Mouse (Mus musculus): ENCODE measurements around the gene Dcun1d4. TPM values are rescaled to one million over a fixed set of nuclear protein-coding genes. Genes with fewer than 3 reads are reported as not detected.

The Dcun1d4 gene
- polyA plus RNA-seq, 1 experiment from 2014 or later = 22.6 TPM

DNA sequence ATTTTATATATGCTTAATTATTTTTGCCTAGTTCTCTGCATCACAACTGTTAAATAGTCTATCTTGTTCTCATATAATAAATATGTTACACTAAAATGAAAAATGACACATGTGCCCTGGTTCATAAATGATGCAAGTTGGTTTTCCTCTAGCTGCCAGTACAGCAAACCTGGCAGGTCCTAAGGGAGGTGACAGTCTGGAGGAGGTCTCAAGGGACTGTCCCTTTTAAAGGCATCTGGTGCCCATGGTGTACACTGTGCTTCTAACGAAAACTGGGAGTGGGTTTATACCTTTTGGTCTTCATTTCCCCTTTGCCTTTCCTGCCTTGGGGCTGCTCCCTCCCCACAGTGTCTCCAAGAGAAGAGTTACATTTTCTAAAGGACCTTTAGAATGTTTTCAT is 51.4 kb downstream of the Dcun1d4 start:
- H3K4me3 ChIP-seq (ENCODE audit: low read depth, low read length) = no peak overlapping the region
- H3K4me1 ChIP-seq (ENCODE audit: control insufficient read depth, insufficient read depth, low read length) = no peaks in the 10 kb centered on the region
- H3K9ac ChIP-seq (ENCODE audit: low read depth, low read length) = no peak overlapping the region
- no peaks in the 10 kb centered on the region for H3K9me3 ChIP-seq (replicated peaks; ENCODE audit: control insufficient read depth, low read length)
- 0 out of 2 replicates have a peak, but pooled peaks cover 2% of the 10 kb centered on the region for H3K36me3 ChIP-seq (ENCODE audit: control insufficient read depth, insufficient read depth, low read length)
- H3K4me2 ChIP-seq = no peak overlapping the region
- no peaks in the 10 kb centered on the region for H3K27me3 ChIP-seq (ENCODE audit: control insufficient read depth, insufficient read depth, low read length)
- ATAC-seq (replicated peaks; ENCODE audit: insufficient number of reproducible peaks, low FRiP score, low TSS enrichment) = no peak
- H3K27ac ChIP-seq (ENCODE audit: low read depth, low read length) = no peak overlapping the region
- WGBS (ENCODE audit: insufficient replicate concordance) = 74% methylated on average over 1 of the region's 1 CpGs

DNA sequence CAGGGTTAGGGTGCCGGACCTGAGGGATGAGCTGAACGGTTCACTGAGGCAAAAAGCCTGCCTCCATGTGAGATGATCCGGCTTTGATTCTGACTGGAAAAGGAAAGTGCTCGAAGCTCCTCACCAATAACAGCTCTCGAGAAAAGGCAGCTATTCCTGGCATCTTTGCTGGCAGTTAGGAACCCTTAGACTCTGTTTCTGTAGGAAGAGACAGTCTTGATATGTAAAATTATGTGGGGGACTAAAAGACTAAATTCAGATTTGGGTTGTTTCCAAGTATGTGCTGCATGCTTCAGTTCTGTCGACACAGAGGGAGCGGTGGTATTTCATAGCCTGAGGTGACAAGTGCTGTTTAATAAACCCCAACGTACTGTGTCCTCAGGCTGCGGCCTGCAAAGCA is 52.1 kb downstream of the Dcun1d4 start:
- ATAC-seq (replicated peaks; ENCODE audit: insufficient number of reproducible peaks, low FRiP score, low TSS enrichment) = no peak
- H3K4me3 ChIP-seq (ENCODE audit: low read depth, low read length) = no peak overlapping the region
- H3K4me1 ChIP-seq (ENCODE audit: control insufficient read depth, insufficient read depth, low read length) = no peaks in the 10 kb centered on the region
- H3K27me3 ChIP-seq (ENCODE audit: control insufficient read depth, insufficient read depth, low read length) = no peaks in the 10 kb centered on the region
- no peaks in the 10 kb centered on the region for H3K9me3 ChIP-seq (replicated peaks; ENCODE audit: control insufficient read depth, low read length)
- H3K27ac ChIP-seq (ENCODE audit: low read depth, low read length) = no peak overlapping the region
- 81% methylated on average over 9 of the region's 9 CpGs for WGBS (ENCODE audit: insufficient replicate concordance)
- H3K36me3 ChIP-seq (ENCODE audit: control insufficient read depth, insufficient read depth, low read length) = 0 out of 2 replicates have a peak, but pooled peaks cover 2% of the 10 kb centered on the region
- H3K9ac ChIP-seq (ENCODE audit: low read depth, low read length) = no peak overlapping the region
- no peak overlapping the region for H3K4me2 ChIP-seq

DNA sequence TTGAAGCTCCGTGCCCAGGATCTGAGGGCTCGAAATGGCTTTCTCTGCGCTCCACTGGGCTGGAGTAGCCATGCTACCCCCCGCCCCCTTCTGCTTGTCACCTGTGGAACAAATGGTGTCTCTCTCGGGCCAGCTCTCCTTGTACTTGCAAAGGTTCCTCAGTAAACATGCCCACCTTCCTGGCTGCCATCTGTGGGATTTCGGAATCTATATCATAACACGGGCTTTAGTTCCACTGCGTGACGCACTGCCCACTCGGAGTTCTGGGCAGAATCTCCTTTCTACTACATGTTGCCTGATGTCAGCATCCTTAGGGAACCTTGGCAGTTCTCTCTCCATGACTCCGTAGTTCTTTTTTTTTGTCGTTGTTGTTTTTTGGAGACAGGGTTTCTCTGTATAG is 56.9 kb downstream of the Dcun1d4 start:
- no peak overlapping the region for H3K4me2 ChIP-seq
- H3K4me3 ChIP-seq (ENCODE audit: low read depth, low read length) = no peak overlapping the region
- H3K9me3 ChIP-seq (replicated peaks; ENCODE audit: control insufficient read depth, low read length) = no peaks in the 10 kb centered on the region
- H3K36me3 ChIP-seq (ENCODE audit: control insufficient read depth, insufficient read depth, low read length) = 0 out of 2 replicates have a peak, but pooled peaks cover 2% of the 10 kb centered on the region
- no peak for ATAC-seq (replicated peaks; ENCODE audit: insufficient number of reproducible peaks, low FRiP score, low TSS enrichment)
- H3K9ac ChIP-seq (ENCODE audit: low read depth, low read length) = no peak overlapping the region
- WGBS (ENCODE audit: insufficient replicate concordance) = 88% methylated on average over 12 of the region's 12 CpGs
- H3K4me1 ChIP-seq (ENCODE audit: control insufficient read depth, insufficient read depth, low read length) = no peaks in the 10 kb centered on the region
- H3K27me3 ChIP-seq (ENCODE audit: control insufficient read depth, insufficient read depth, low read length) = no peaks in the 10 kb centered on the region
- no peak overlapping the region for H3K27ac ChIP-seq (ENCODE audit: low read depth, low read length)

DNA sequence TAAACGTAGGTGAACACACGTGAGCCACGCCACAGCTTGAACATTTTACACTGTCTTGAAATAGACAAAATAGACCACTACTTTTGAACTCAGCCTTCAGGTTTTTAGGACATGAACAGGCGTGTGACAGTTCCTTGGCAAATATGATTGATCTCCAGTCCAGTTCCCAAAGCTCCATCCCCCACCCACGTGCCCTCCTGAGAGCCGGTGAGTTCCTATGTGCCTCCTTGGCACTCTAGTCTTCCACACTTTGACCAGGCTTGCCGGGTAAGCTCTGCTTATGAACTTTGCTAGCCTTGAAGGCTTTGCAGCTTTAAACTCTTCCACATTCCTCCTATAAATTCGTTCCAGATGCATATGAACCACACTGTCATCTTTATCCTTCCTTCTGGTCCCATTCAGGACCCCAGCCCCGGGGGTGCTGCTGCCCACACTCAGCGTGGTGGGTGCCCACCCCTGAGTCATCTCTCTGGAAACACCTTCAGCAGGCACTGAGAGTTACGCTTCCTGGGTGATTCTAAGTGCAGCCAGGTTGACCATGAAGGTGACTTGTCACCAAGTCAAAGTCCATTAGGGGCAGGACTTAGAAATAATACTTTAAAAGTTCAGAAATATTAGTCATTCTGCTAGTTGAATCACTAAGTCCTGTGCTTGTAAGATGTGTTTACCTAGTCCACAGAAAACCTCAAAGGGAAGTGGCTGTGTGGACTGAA is 57.9 kb downstream of the Dcun1d4 start:
- no peak overlapping the region for H3K4me3 ChIP-seq (ENCODE audit: low read depth, low read length)

DNA sequence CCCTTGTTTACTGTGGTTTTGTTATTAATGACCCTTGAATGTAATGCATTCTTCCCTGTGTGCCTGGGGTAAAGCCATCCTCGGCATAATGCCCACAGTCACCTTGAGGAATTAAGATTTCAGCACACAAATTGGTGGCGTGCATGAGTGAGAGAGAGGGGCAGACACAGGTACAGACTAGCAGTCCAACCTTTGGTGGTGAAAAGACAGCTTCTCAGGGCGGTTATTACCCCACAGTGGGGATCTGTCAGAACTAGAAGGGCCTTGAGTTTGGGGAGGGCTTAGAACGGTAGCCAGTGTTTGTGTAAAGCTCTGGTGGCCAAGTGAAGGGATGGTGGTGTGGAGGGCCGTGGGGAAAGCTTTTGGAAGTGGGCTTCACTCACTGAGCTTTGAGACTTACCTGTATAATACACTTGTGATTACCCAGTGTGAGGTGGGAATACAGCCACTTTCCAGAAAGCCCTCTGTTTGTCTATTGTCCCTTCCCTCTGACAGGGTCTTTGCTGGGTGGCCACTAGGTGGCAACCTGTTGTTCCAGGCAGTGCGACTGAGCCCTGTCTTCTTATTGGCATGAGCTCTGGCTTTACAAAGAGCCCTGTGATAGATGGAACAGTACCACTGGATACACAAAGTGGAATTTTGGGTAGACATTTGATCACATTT is 59.2 kb downstream of the Dcun1d4 start:
- H3K4me3 ChIP-seq (ENCODE audit: low read depth, low read length) = no peak overlapping the region
- no peaks in the 10 kb centered on the region for H3K27me3 ChIP-seq (ENCODE audit: control insufficient read depth, insufficient read depth, low read length)
- H3K9ac ChIP-seq (ENCODE audit: low read depth, low read length) = no peak overlapping the region
- H3K9me3 ChIP-seq (replicated peaks; ENCODE audit: control insufficient read depth, low read length) = no peaks in the 10 kb centered on the region
- H3K4me2 ChIP-seq = no peak overlapping the region
- WGBS (ENCODE audit: insufficient replicate concordance) = 62% methylated on average over 6 of the region's 6 CpGs
- H3K36me3 ChIP-seq (ENCODE audit: control insufficient read depth, insufficient read depth, low read length) = 0 out of 2 replicates have a peak, but pooled peaks cover 2% of the 10 kb centered on the region
- ATAC-seq (replicated peaks; ENCODE audit: insufficient number of reproducible peaks, low FRiP score, low TSS enrichment) = no peak
- H3K4me1 ChIP-seq (ENCODE audit: control insufficient read depth, insufficient read depth, low read length) = no peaks in the 10 kb centered on the region
- H3K27ac ChIP-seq (ENCODE audit: low read depth, low read length) = no peak overlapping the region

More for the DNA sequence above, 57.9 kb downstream of the Dcun1d4 start:
- no peak overlapping the region for H3K9ac ChIP-seq (ENCODE audit: low read depth, low read length)
- no peaks in the 10 kb centered on the region for H3K9me3 ChIP-seq (replicated peaks; ENCODE audit: control insufficient read depth, low read length)
- H3K4me2 ChIP-seq = no peak overlapping the region
- 0 out of 2 replicates have a peak, but pooled peaks cover 2% of the 10 kb centered on the region for H3K36me3 ChIP-seq (ENCODE audit: control insufficient read depth, insufficient read depth, low read length)
- no peak for ATAC-seq (replicated peaks; ENCODE audit: insufficient number of reproducible peaks, low FRiP score, low TSS enrichment)
- no peaks in the 10 kb centered on the region for H3K27me3 ChIP-seq (ENCODE audit: control insufficient read depth, insufficient read depth, low read length)
- no peaks in the 10 kb centered on the region for H3K4me1 ChIP-seq (ENCODE audit: control insufficient read depth, insufficient read depth, low read length)
- H3K27ac ChIP-seq (ENCODE audit: low read depth, low read length) = no peak overlapping the region
- 83% methylated on average over 11 of the region's 11 CpGs for WGBS (ENCODE audit: insufficient replicate concordance)

DNA sequence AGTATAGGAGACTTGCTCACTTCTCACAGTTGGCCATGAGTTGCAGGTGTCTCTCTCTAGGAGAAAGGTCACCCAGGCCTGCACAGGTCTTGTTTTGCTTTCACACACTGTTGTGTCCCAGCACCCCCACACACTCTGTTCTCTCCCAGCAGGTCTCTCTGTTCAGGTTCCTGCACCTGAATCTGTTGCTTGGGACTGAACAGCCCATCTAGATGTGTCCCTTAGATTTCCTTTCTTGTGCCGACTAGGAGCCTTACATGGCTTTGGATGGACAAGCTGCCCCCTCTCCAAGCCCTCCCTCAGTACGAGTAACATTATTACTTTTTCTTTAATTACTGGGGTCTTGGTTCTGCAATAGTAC is 59.7 kb downstream of the Dcun1d4 start:
- WGBS (ENCODE audit: insufficient replicate concordance) = 86% methylated on average over 2 of the region's 2 CpGs

DNA sequence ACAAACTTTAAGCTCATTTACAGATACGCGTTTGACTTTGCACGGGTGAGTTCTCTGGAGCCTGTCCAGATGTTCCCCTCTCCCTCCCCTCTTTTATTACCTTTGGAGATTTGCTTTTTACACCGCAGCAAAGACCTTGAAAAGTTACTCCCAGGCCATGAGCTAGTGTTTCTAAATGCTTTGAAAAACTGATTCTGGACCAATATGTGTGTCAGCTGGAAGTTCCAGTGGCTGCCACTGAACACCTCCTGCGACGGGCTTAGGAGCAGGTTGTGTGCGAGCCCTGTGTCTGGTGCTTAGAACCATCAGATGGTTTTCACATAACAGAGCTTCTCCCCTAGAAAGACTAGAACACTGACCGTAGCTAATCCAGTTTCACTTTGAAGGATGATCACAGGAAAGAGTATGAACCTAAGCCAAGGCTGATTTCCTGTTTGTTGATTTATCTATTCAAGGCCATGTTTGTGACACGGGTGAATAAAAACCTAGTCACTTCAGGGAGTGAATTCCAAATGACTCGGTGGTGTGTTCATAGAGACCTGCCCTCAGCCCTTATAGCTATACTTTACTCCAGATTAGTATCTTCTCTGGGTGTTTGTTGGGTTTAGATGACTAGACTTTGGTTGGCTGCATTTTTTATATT is 63.4 kb downstream of the Dcun1d4 start:
- Histone ChIP-seq H3K9me3 (replicated peaks; ENCODE audit: control insufficient read depth, low read length) (no peaks in the 10 kb centered on the region), H3K9ac (ENCODE audit: low read depth, low read length) (no peak overlapping the region), H3K27me3 (ENCODE audit: control insufficient read depth, insufficient read depth, low read length) (no peaks in the 10 kb centered on the region), H3K36me3 (ENCODE audit: control insufficient read depth, insufficient read depth, low read length) (no peaks in the 10 kb centered on the region), H3K4me1 (ENCODE audit: control insufficient read depth, insufficient read depth, low read length) (no peaks in the 10 kb centered on the region), H3K4me3 (ENCODE audit: low read depth, low read length) (no peak overlapping the region), H3K4me2 (no peak overlapping the region), H3K27ac (ENCODE audit: low read depth, low read length) (no peak overlapping the region)
- no peak for ATAC-seq (replicated peaks; ENCODE audit: insufficient number of reproducible peaks, low FRiP score, low TSS enrichment)
- 84% methylated on average over 10 of the region's 10 CpGs for WGBS (ENCODE audit: insufficient replicate concordance)

More for the DNA sequence above, 59.7 kb downstream of the Dcun1d4 start:
- no peaks in the 10 kb centered on the region for H3K27me3 ChIP-seq (ENCODE audit: control insufficient read depth, insufficient read depth, low read length)
- ATAC-seq (replicated peaks; ENCODE audit: insufficient number of reproducible peaks, low FRiP score, low TSS enrichment) = no peak
- H3K4me1 ChIP-seq (ENCODE audit: control insufficient read depth, insufficient read depth, low read length) = no peaks in the 10 kb centered on the region
- H3K4me3 ChIP-seq (ENCODE audit: low read depth, low read length) = no peak overlapping the region
- no peak overlapping the region for H3K4me2 ChIP-seq
- H3K27ac ChIP-seq (ENCODE audit: low read depth, low read length) = no peak overlapping the region
- no peaks in the 10 kb centered on the region for H3K9me3 ChIP-seq (replicated peaks; ENCODE audit: control insufficient read depth, low read length)
- H3K9ac ChIP-seq (ENCODE audit: low read depth, low read length) = no peak overlapping the region
- 0 out of 2 replicates have a peak, but pooled peaks cover under 1% of the 10 kb centered on the region for H3K36me3 ChIP-seq (ENCODE audit: control insufficient read depth, insufficient read depth, low read length)

DNA sequence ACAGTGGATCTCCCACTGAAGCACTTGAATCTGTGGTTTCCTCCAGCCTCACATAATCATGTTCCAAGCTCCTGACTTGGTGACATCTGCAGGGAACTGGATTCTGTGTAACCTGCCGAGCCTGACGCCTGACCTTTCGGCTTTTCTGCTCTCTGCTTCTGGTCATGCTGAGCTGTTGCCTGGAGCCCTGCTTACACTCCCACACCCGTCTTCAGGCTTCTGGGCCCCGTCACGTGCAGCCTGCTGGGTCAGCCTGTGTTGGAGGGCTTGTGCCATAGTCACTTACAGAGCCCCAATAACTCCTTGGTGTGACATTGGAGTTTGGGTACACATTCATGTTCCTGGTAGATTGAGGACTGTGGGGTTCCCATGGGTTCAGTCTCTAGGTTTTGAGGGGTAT is 64.8 kb downstream of the Dcun1d4 start:
- H3K27me3 ChIP-seq (ENCODE audit: control insufficient read depth, insufficient read depth, low read length) = no peaks in the 10 kb centered on the region
- H3K9me3 ChIP-seq (replicated peaks; ENCODE audit: control insufficient read depth, low read length) = no peaks in the 10 kb centered on the region
- WGBS (ENCODE audit: insufficient replicate concordance) = 65% methylated on average over 6 of the region's 6 CpGs
- no peaks in the 10 kb centered on the region for H3K4me1 ChIP-seq (ENCODE audit: control insufficient read depth, insufficient read depth, low read length)
- no peaks in the 10 kb centered on the region; the same call in 1 of the 2 replicates for H3K36me3 ChIP-seq (ENCODE audit: control insufficient read depth, insufficient read depth, low read length)
- ATAC-seq (replicated peaks; ENCODE audit: insufficient number of reproducible peaks, low FRiP score, low TSS enrichment) = no peak
- H3K4me3 ChIP-seq (ENCODE audit: low read depth, low read length) = no peak overlapping the region
- no peak overlapping the region for H3K4me2 ChIP-seq
- H3K9ac ChIP-seq (ENCODE audit: low read depth, low read length) = no peak overlapping the region; the same call in 1 of the 2 replicates
- no peak overlapping the region for H3K27ac ChIP-seq (ENCODE audit: low read depth, low read length)
